Mouse (Mus musculus): ENCODE results near the gene Rela. TPM values are rescaled to one million over a fixed set of nuclear protein-coding genes. Genes with fewer than 3 reads are reported as not detected.

Rela gene
- total and polyA plus RNA-seq, 3 experiments, result 12.1 to 51.9 (median 21.0) TPM

DNA sequence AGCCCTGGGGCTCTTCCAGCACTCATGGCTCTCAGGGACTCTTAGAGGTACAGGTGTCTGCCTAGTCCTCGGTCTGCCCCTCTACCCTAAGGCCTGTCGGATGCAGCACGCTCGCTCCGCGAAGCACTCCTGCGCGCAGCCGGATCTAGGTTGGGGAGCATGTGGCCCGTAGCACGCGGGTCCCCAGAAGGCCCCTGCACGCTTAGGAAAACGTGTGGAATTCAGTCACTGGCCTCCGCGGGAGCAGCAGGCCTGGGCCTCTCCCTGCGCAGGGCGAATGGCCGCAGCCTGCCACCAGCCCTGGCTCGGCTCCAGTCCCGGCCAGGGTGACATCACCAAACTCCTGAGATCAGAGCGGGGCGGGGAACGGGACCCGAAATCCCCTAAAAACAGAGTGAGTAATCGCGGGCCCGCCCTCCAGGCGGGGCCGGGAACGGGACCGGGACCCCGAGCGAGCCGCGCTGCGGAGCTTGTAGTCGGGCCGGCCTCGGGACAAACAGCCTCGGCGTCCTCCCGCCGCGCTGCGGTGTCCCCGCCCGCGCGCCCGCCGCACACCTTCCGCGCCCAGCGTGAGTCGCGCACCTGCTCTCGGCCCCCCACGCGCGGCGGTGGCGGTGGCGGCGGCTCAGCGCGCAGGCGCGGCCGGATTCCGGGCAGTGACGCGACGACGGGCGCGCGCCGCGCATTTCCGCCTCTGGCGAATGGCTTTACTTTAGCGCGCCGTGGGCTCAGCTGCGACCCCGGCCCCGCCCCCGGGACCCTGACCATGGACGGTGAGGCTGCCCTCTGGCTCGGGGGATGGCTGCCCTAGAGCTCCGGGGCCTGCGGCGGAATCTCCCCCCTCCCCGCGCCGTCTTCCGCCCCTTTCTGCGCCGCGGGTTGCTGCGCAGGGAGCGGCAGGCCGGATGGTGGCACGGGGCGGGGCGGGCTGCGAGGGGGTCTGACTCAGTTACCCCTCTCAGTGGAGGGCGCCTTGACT lies at the start of gene Rela (continued):
- TF ChIP-seq GABPA (IDR thresholded peaks at IDR 0.05; ENCODE audit: insufficient replicate concordance, low read depth, low read length), result no peak

DNA sequence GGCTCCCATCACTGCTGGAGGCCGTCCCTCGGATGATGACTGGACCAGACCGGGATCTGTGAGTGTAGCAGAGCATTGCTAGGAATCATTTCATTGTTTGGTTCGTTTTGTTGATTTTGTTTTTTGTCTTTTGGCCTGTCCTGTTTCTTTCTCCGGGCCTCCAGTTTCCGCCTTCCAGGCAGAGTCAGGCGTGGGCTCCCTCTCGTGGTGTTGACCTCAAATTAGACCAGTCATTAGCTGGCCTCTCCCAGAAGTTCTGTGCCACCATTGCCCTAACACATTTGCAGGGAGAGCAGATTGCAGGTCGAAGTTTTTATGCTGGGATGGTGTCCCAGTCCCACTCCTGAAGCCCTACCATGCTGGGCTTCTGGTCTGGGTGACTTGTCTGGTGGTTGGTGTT lies 48.1 kb upstream of the Rela start:
- TF ChIP-seq CHD1 (IDR thresholded peaks at IDR 0.05; ENCODE audit: low read depth, low read length), result no peak
- TF ChIP-seq RAD21 (IDR thresholded peaks at IDR 0.05; ENCODE audit: low read depth, low read length), result peak; percentile 23
- TF ChIP-seq SIN3A (IDR thresholded peaks at IDR 0.05; ENCODE audit: low read length), result no peak
- peak; percentile 32; the same call in 1 of the 2 replicates for TF ChIP-seq SMC3 (IDR thresholded peaks at IDR 0.05; ENCODE audit: low read depth, low read length)
- peak in 1 of 2 experiments; percentile 57; a peak in 2 of 4 replicates for TF ChIP-seq CTCF (conservative IDR thresholded peaks at IDR 0.05 in 1 of 2, IDR thresholded peaks at IDR 0.05 in 1 of 2; ENCODE audit: low read depth in 2 of 2, low read length in 2 of 2)
- TF ChIP-seq KAT2A (IDR thresholded peaks at IDR 0.05; ENCODE audit: insufficient replicate concordance, low read length), result no peak

DNA sequence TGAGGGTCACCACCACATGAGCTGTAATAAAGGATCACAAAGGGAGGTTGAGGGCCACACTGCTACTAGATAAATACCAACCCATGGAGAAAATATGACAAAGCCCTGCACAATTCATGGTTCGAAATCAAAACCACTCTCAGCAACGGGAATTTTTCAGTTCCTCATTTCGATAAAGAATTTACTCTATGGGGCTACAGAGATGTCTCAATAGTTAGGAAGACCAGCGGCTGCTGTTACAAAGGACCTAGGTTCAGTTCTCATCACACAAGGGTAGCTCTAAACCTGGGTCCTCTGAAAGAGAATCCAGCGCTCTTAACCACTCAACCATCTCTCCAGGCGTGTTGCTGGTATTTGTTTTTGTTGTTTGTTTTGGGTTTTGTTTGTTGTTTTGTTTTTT lies 45.4 kb upstream of the Rela start:
- dilution Hi-C loops (cut with MboI; ENCODE audit: extremely low pct_ligation_motif_present, extremely low pct_unique_long_range_greater_than_20kb, low sequenced_read_pairs), result no loop called here

More for the DNA sequence above, 48.1 kb upstream of the Rela start:
- Histone ChIP-seq H3K9ac (ENCODE audit: insufficient read depth, low read depth) (no peak overlapping the region), H3K79me2 (replicated peaks; ENCODE audit: control insufficient read depth, extremely low read depth, insufficient read depth, poor library complexity, severe bottlenecking) (no peaks in the 10 kb centered on the region), H3K9me3 (replicated peaks; ENCODE audit: low read length) (no peaks in the 10 kb centered on the region), H3K36me3 (replicated peaks in 1 of 2; ENCODE audit: control insufficient read depth in 1 of 2, insufficient read depth in 1 of 2, low read length in 1 of 2) (no peaks in the 10 kb centered on the region), H3K4me2 (ENCODE audit: insufficient read depth, low read depth, poor library complexity, severe bottlenecking) (no peak overlapping the region), H3K27me3 (replicated peaks) (peaks cover 16% of the 10 kb centered on the region), H3K27ac (ENCODE audit: insufficient read depth, low read depth) (no peak overlapping the region), H3K4me1 (ENCODE audit: control insufficient read depth in 1 of 2, insufficient read depth in 2 of 2) (peaks cover 7 to 12% of the 10 kb centered on the region in 2 experiments), H3K4me3 (replicated peaks in 1 of 3; ENCODE audit: low read depth in 2 of 3, low read length in 2 of 3, poor library complexity in 1 of 3) (no peak overlapping the region)
- in situ Hi-C loops (cut with MboI; ENCODE audit: low pct_ligation_motif_present, low pct_unique_long_range_greater_than_20kb, low sequenced_read_pairs) (no loop called here), dilution Hi-C loops (cut with MboI; ENCODE audit: extremely low pct_ligation_motif_present, extremely low pct_unique_long_range_greater_than_20kb, low sequenced_read_pairs) (no loop called here)
- DNase-seq (ENCODE audit: extremely low read depth), result no peak

More for the DNA sequence above, 45.4 kb upstream of the Rela start:
- Histone ChIP-seq H3K4me3 (replicated peaks in 1 of 3; ENCODE audit: low read depth in 2 of 3, low read length in 2 of 3, poor library complexity in 1 of 3) (no peak overlapping the region), H3K4me1 (ENCODE audit: control insufficient read depth in 1 of 2, insufficient read depth in 2 of 2) (peaks cover 7 to 12% of the 10 kb centered on the region in 2 experiments), H3K27me3 (replicated peaks) (peaks cover 6% of the 10 kb centered on the region), H3K9ac (ENCODE audit: insufficient read depth, low read depth) (no peak overlapping the region), H3K9me3 (replicated peaks; ENCODE audit: low read length) (no peaks in the 10 kb centered on the region), H3K79me2 (replicated peaks; ENCODE audit: control insufficient read depth, extremely low read depth, insufficient read depth, poor library complexity, severe bottlenecking) (no peaks in the 10 kb centered on the region), H3K4me2 (ENCODE audit: insufficient read depth, low read depth, poor library complexity, severe bottlenecking) (no peak overlapping the region), H3K36me3 (replicated peaks in 1 of 2; ENCODE audit: control insufficient read depth in 1 of 2, insufficient read depth in 1 of 2, low read length in 1 of 2) (no peaks in the 10 kb centered on the region), H3K27ac (ENCODE audit: insufficient read depth, low read depth) (no peak overlapping the region)
- peak; percentile 29 for DNase-seq (ENCODE audit: extremely low read depth)
- in situ Hi-C loops (cut with MboI; ENCODE audit: low pct_ligation_motif_present, low pct_unique_long_range_greater_than_20kb, low sequenced_read_pairs), result no loop called here
- TF ChIP-seq EP300 (IDR thresholded peaks at IDR 0.05; ENCODE audit: low read length) (peak; percentile 83), KAT2A (IDR thresholded peaks at IDR 0.05; ENCODE audit: insufficient replicate concordance, low read length) (no peak), NRF1 (IDR thresholded peaks at IDR 0.05; ENCODE audit: low read depth, low read length) (no peak), E2F4 (IDR thresholded peaks at IDR 0.05; ENCODE audit: insufficient replicate concordance, low read depth, low read length) (no peak), POLR2A (IDR thresholded peaks at IDR 0.05; ENCODE audit: low read depth, low read length) (no peak), ZMIZ1 (IDR thresholded peaks at IDR 0.05; ENCODE audit: low read depth, low read length) (no peak), SIN3A (IDR thresholded peaks at IDR 0.05; ENCODE audit: low read length) (no peak), IRF4 (IDR thresholded peaks at IDR 0.05; ENCODE audit: low read depth, low read length) (peak; percentile 86), BHLHE40 (IDR thresholded peaks at IDR 0.05; ENCODE audit: low read depth, low read length) (no peak), JUND (conservative IDR thresholded peaks at IDR 0.05; ENCODE audit: low read depth, low read length) (no peak), CHD1 (IDR thresholded peaks at IDR 0.05; ENCODE audit: low read depth, low read length) (no peak), MAX (IDR thresholded peaks at IDR 0.05; ENCODE audit: low read length) (no peak), ETS1 (conservative IDR thresholded peaks at IDR 0.05; ENCODE audit: low read depth, low read length) (no peak), SMC3 (IDR thresholded peaks at IDR 0.05; ENCODE audit: low read depth, low read length) (no peak), RCOR1 (conservative IDR thresholded peaks at IDR 0.05; ENCODE audit: low read depth, low read length) (0 out of 2 replicates have a peak, but pooled peaks have one; percentile 36), MXI1 (IDR thresholded peaks at IDR 0.05; ENCODE audit: low read depth, low read length) (no peak), USF2 (conservative IDR thresholded peaks at IDR 0.05; ENCODE audit: low read depth, low read length) (no peak), TCF12 (IDR thresholded peaks at IDR 0.05; ENCODE audit: low read depth, low read length) (no peak), RAD21 (IDR thresholded peaks at IDR 0.05; ENCODE audit: low read depth, low read length) (no peak), PAX5 (IDR thresholded peaks at IDR 0.05; ENCODE audit: low read length) (no peak), NELFE (IDR thresholded peaks at IDR 0.05; ENCODE audit: low read depth, low read length) (no peak), ZC3H11A (IDR thresholded peaks at IDR 0.05; ENCODE audit: low read depth, low read length) (no peak), TBP (conservative IDR thresholded peaks at IDR 0.05; ENCODE audit: low read depth, low read length) (no peak)

All from CH12.LX (cell line).